Mouse (Mus musculus) adrenal gland, adult 10 weeks (tissue): ENCODE results near the gene Upk3a. TPM values are rescaled to one million over a fixed set of nuclear protein-coding genes. Genes with fewer than 3 reads are reported as not detected.

ENCODE experiments used
- polyA plus RNA-seq: library from polyadenylated mRNA; stranded (reverse); fragments of 350-450 nt; fragmentation: Illumina TruSeq; extraction: RNeasy Lipid Tissue Mini Kit (QIAGEN cat#74804); gene quantifications from one replicate; pipeline ENCODE4 v1.2.3, GENCODE M21; 2014; ENCODE audit warnings: low read depth, low replicate concordance

The Upk3a gene
- not detected for polyA plus RNA-seq

DNA sequence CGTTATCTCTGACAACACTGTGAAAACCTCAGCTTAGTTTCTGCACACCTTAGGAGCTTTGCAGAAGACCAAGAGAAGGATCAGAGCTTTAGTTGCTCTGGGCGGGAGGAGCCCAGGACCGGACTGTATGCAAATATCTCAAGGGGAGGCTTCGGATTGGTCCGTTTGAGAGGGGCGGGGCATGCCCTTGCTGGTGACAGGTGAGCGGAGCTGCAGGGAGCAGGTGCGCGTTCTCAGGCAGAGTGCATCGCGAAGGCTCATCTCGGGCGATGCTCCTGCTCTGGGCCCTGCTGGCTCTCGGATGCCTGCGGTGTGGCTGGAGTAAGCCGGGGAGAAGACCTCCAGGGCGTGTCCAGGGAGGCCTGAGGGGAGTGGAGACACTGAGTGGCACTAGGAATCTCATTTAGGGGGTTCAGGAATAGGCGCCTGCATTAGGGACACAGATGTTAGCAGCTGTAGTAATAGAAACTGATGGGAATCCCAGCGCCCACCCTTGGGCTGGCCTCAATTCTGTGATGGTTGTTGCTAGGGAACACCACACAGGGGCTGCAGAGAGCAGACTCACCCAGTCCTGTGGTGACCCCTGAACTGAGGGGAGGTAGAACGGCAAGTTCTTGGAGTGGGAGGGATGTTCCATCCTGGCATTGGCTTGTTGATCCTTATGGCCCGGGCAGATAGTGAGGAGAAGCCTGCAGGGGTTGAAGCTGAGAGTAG, at the start of gene Upk3a:
Gene Upk3a (plus strand): TSS at position 191 of the 714 bp plus-strand sequence.

DNA sequence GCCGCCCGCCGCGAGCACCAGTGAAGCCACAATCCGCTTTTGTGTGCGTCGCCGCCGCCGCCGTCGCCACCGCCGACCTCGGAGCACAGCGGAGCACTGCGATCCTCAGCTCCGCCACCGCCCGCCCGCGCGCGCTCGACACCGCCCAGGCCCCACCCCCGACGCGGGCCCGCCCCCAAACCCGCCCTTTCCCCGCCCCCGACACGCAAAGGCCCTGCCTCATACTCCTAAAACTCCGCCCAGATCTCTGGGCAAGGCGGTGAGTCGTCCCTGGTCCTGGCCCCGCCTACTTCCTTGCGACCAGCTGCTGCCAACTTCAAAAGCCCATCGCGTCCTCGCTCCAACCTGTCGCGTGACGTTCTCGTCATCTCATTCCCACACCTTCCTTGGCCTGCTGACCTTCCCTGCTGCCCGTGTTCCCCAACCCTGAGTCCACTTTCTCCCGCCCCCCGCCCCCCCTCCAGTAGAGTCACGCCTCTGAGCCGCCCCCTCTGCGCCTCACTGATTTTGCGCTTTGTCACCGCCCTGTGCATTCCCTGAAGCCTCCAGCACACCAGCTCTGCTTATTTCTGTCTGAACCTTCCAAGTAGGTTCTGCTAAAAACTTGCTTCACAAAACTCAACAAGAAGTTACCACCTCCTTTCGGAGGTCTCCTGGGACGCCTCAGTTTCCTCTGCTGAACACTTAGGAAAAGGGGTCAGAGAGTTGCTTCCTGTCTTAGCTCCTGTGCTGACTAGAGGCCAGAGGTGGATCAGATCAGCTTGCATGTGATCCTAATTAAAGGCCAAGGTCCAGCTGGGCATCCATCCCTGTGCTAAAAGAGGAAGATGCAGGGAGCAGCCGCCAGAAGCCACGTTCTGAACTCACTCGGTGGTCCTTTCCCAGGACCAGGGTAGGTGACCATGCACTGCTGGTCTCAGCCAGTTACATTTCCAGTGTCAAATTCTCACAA, 28.8 kb upstream of the Upk3a start, which contains the start of gene 5031439G07Rik:
Gene 5031439G07Rik (minus strand): TSS at position 678 of the 952 bp plus-strand sequence.

GRCm38 (mm10) chr15:85028648-85029047, 11.7 kb downstream of the Upk3a start, which contains the start of gene Fam118a:
Gene Fam118a, plus strand, starts transcription at chr15:85028948.

Other genes starting within 250 kb of the Upk3a start
- gene Phf21b, start 161.1 kb upstream of the Upk3a start, polyA plus RNA-seq, result 0.29 TPM
- gene Gm29666, start 97.1 kb upstream of the Upk3a start, polyA plus RNA-seq, result 0.23 TPM
- gene Nup50, start 93.7 kb upstream of the Upk3a start, polyA plus RNA-seq, result 18.7 TPM
- 12.5 TPM for gene 5031439G07Rik, start 28.6 kb upstream of the Upk3a start, polyA plus RNA-seq
- gene Fam118a, start 11.8 kb downstream of the Upk3a start, polyA plus RNA-seq, result 18.6 TPM
- not detected for gene Smc1b, start 114.8 kb downstream of the Upk3a start, polyA plus RNA-seq
- gene Ribc2, start 114.9 kb downstream of the Upk3a start, polyA plus RNA-seq, result not detected
- gene Fbln1, start 188.8 kb downstream of the Upk3a start, polyA plus RNA-seq, result 1.3 TPM